Mouse (Mus musculus): ENCODE data around the gene Zfp993. TPM values are rescaled to one million over a fixed set of nuclear protein-coding genes. Genes with fewer than 3 reads are reported as not detected.
A peak's percentile ranks its signal among the peaks of the same experiment; 100 is the strongest.
"Not testable (repeated sequence)": the region's sequence is repeated elsewhere in the genome, so short reads cannot be mapped to it uniquely, and the experiment has no call there.

Gene Zfp993
- total RNA-seq (2017): 2.4 TPM in 1 of 2 replicates, not detected in the other

GRCm38 (mm10) chr4:146610774-146611400 lies at the start of gene Zfp993:
Zfp993 (plus strand) TSS chr4:146610961.
- ATAC-seq (ENCODE audit: extremely low read depth, insufficient number of reproducible peaks, low FRiP score, poor library complexity, severe bottlenecking): 0 out of 2 replicates have a peak, but pooled peaks have one; percentile 30

GRCm38 (mm10) chr4:146579905-146580873 lies 30.6 kb upstream of the Zfp993 start:
- not testable (repeated sequence) for ATAC-seq (ENCODE audit: extremely low read depth, insufficient number of reproducible peaks, low FRiP score, poor library complexity, severe bottlenecking)

GRCm38 (mm10) chr4:146603578-146604399 lies 7.0 kb upstream of the Zfp993 start:
- ATAC-seq (ENCODE audit: extremely low read depth, insufficient number of reproducible peaks, low FRiP score, poor library complexity, severe bottlenecking): not testable (repeated sequence)

- peak; percentile 17; the same call in 1 of the 2 replicates for ATAC-seq (ENCODE audit: extremely low read depth, insufficient number of reproducible peaks, low FRiP score, poor library complexity, severe bottlenecking)
Observed at GRCm38 (mm10) chr4:146644367-146644766, 33.6 kb downstream of the Zfp993 start.

DNA sequence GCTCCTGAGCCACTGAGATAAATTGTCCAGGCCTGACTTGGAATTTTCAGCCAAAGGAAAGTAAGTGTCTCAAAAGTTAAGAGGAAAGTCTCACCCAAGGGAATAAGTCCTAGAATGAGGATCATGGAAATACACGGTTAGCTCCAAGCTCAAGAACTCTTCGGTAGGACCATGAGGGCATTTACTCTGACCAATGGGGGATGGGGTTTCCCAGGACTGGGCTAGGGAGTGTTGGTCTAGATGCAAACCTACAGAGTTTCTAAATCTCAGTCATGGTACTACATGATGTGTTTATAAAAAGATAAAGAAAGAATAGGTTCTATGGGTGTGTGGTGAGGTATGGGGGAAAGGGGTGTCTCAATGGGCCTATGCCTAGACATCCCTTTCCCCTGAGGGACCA lies 38.9 kb downstream of the Zfp993 start:
- ATAC-seq (ENCODE audit: extremely low read depth, insufficient number of reproducible peaks, low FRiP score, poor library complexity, severe bottlenecking): not testable (repeated sequence)

DNA sequence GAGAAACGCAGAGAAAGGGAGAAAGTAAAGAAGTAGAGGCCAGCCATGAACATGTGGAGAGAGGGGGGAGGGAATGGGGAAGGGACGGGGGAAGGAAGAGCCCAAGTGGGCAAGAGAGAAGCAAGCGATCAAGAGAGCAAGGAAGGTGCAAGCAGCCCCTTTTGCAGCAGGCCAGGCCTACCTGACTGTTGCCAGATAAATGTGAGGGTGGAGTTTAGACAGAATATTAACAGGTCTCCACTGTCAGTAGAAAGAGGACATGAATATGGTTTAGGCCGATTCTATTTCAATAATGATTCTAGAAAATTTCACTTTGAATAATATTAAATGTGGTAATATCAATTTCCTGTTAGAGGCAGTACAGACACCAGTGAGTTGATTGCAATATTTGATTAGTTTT lies 39.4 kb downstream of the Zfp993 start:
- ATAC-seq (ENCODE audit: extremely low read depth, insufficient number of reproducible peaks, low FRiP score, poor library complexity, severe bottlenecking): not testable (repeated sequence)

DNA sequence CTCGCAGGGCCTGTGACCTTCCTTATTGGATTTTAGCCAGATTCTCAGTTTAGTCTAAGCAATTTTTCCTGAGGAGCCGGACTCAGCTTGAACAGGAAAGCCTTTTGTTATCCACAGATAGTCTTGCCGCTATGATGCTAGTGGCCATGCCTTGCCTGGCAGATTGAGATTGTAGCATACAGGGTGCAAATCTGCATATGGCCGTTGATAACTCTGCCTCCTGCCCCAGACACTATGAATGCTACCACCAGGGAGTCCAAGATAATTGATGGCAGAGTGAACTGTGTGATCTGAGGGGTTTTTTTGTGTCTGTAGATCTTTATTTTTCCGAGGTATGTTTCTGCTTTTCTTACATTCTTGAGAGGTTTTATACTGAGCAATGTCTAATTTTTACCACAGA lies 39.9 kb downstream of the Zfp993 start:
- not testable (repeated sequence) for ATAC-seq (ENCODE audit: extremely low read depth, insufficient number of reproducible peaks, low FRiP score, poor library complexity, severe bottlenecking)

Other genes starting within 250 kb of the Zfp993 start
- gene Zfp992, start 161.9 kb upstream of the Zfp993 start, total RNA-seq (2017): 2.2 and 4.7 TPM in 2 replicates
- not detected in 2 replicates for gene Zfp981, start 108.9 kb upstream of the Zfp993 start, total RNA-seq (2017)

Data from neutrophil, adult 5-6 weeks (primary cell).